Mouse (Mus musculus) forebrain, postnatal 0 days (tissue): Measurements from ENCODE around the gene Vipr1. TPM values are rescaled to one million over a fixed set of nuclear protein-coding genes. Genes with fewer than 3 reads are reported as not detected.

Source experiments
- ATAC-seq: fragments of 200-750 bp; cut with Nextera tagmentation; 2 replicates; pipeline ENCODE4 v1.8.0; 2017; ENCODE audit warnings: mild to moderate bottlenecking, moderate library complexity
- DNase-seq: peaks from one replicate; pipeline ENCODE4 v3.0.0-alpha.2; 2015
- H3K27ac ChIP-seq: fragments of 300-500 bp; sonication (generic); 2 replicates; pipeline ENCODE4 v1.5.1; 2014; ENCODE audit warnings: low read depth, mild to moderate bottlenecking, antibody characterized with exemption, low read length, moderate library complexity, mixed read lengths
- H3K27me3 ChIP-seq: fragments of 300-500 bp; sonication (generic); 2 replicates; pipeline ENCODE4 v1.6.1; 2014; ENCODE audit warnings: mild to moderate bottlenecking, low read length, mixed read lengths; ENCODE audit not compliant: insufficient read depth
- H3K36me3 ChIP-seq: fragments of 300-500 bp; sonication (generic); 2 replicates; pipeline ENCODE4 v1.6.1; 2014; ENCODE audit warnings: mild to moderate bottlenecking, moderate library complexity; ENCODE audit not compliant: insufficient read depth
- H3K4me1 ChIP-seq: fragments of 300-500 bp; sonication (generic); 2 replicates; pipeline ENCODE4 v1.6.1; 2014; ENCODE audit warnings: antibody characterized with exemption; ENCODE audit not compliant: insufficient read depth
- H3K4me2 ChIP-seq: fragments of 300-500 bp; sonication (generic); 2 replicates; pipeline ENCODE4 v1.6.1; 2014; ENCODE audit warnings: low read depth, mild to moderate bottlenecking, moderate library complexity
- H3K4me3 ChIP-seq: fragments of 300-500 bp; sonication (generic); 2 replicates; pipeline ENCODE4 v1.5.1; 2014; ENCODE audit warnings: low read depth, low read length, mixed read lengths
- H3K9ac ChIP-seq: fragments of 300-500 bp; sonication (generic); 2 replicates; pipeline ENCODE4 v1.6.1; 2014; ENCODE audit warnings: mild to moderate bottlenecking
- H3K9me3 ChIP-seq: fragments of 300-500 bp; sonication (generic); 2 replicates; pipeline ENCODE4 v1.6.1; 2016; ENCODE audit warnings: low read length
- CTCF ChIP-seq: sonication (generic); IDR thresholded peaks from 2 replicates; pipeline ENCODE4 v1.5.1; 2016; ENCODE audit warnings: antibody characterized with exemption, control low read depth, low read depth
- whole genome bisulfite sequencing: fragments of 180-500 bp; shearing (Covaris S2); extraction: QIAGEN DNeasy Blood & Tissue Kit; methylation state at CpG from one replicate; pipeline ENCODE4 v1.1.7; 2014; 5-methylcytosine and 5-hydroxymethylcytosine counted together
- polyA plus RNA-seq: library from polyadenylated mRNA; unstranded; fragments of >200 nt; fragmentation: Nextera tagmentation; extraction: Ambion mirVana; gene quantifications from 2 replicates; pipeline ENCODE4 v1.2.1, GENCODE M21; 2015
- total RNA-seq: library from RNA; depleted of rRNA; stranded (reverse); fragments of >200 nt; gene quantifications from 2 replicates; pipeline ENCODE4 v1.2.3, GENCODE M21; 2014

The Vipr1 gene
- total and polyA plus RNA-seq, 2 experiments from 2014 or later = 0.34 to 0.48 TPM

DNA sequence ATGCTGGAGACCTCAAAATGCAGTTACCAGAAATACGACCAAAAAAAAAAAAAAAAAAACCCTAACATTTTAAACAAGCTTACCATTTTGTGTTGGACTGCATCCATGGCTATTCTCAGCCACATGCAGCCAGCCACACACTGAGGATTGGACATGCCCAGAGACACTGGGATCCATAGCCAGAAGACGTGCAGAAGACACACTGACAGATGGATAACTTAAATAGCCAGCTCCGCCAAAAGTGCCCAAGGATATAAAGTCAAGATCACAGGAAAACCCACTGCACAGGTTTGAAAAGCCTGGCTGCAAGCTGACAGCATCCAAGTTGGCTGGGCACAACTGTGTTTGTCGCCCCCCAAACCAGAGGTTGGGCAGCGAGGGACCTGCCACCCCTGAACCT, 21.6 kb downstream of the Vipr1 start:
- Histone ChIP-seq H3K27me3 (no peaks in the 10 kb centered on the region), H3K27ac (no peak overlapping the region), H3K36me3 (no peaks in the 10 kb centered on the region), H3K4me1 (0 out of 2 replicates have a peak, but pooled peaks cover 7% of the 10 kb centered on the region), H3K4me2 (no peak overlapping the region), H3K9ac (no peak overlapping the region), H3K9me3 (no peaks in the 10 kb centered on the region), H3K4me3 (no peak overlapping the region)
- no peak for ATAC-seq
- WGBS = 69% methylated on average over 5 of the region's 5 CpGs
- DNase-seq = no peak
- TF ChIP-seq CTCF = no peak

DNA sequence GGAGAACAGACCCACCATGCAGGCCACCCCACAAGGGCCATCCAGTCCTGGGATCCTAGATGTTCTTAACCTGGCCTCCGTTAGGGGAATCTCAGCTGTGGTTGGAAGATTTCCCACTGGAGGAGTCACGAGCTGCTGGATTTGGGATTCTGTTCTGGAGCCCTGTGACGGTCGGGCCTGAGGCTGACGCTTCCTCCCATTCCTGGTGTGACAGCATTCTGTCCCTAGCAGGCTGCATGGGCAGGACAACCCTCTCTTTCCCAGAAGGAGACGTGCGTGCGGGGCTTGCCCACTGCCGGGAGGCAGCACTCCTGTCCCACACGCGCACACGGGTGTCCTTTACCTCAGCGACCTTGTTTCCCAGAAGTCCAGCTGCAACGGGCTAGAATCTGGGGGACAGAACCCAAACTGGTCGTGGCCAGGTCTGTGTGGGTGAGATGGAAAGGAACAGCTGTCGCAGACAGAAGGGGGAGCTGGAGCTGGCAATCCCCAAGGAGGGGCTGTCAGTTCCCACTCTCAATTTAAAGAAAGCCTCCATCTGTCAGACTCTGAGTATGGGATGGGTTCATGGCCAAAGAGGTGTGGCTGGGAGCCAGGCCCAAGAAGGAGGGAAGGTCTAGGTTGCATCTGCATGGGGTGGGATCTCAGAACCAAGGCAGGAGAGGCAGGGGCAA, 24.6 kb downstream of the Vipr1 start:
- DNase-seq = peak; percentile 73
- ATAC-seq = peak; percentile 47
- H3K27ac ChIP-seq = peak overlapping the region; percentile 67

DNA sequence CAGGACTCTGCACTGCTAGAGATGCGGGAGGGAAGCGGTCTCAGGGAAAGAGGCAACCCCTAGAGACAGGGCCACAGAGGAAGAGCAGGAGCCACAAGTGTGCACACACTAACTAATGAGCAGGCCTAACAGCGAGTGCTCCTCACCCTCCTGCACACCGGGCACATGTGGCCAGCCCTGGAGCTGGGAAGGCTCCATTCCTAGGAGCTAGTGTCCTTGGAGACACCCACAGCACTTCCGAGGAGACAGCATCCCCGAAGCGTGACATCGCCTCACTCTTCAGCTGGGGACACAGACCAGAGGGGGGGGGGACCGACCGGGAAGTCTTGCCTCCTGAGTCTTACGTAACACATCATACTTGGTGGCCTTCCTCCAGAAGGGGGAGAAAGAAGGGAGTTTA, 25.3 kb downstream of the Vipr1 start:
- no peak for TF ChIP-seq CTCF
- no peaks in the 10 kb centered on the region for H3K27me3 ChIP-seq
- H3K36me3 ChIP-seq = no peaks in the 10 kb centered on the region
- H3K27ac ChIP-seq = 0 out of 2 replicates have a peak overlapping the region, but pooled peaks have one; percentile 67
- no peak overlapping the region for H3K4me2 ChIP-seq
- no peak overlapping the region for H3K4me3 ChIP-seq
- no peaks in the 10 kb centered on the region for H3K9me3 ChIP-seq
- no peak overlapping the region for H3K9ac ChIP-seq
- DNase-seq (no peak), ATAC-seq (no peak)
- peaks cover 12% of the 10 kb centered on the region; the same call in 1 of the 2 replicates for H3K4me1 ChIP-seq
- 68% methylated on average over 11 of the region's 11 CpGs for WGBS

More for the DNA sequence above, 24.6 kb downstream of the Vipr1 start:
- Histone ChIP-seq H3K36me3 (no peaks in the 10 kb centered on the region), H3K27me3 (no peaks in the 10 kb centered on the region), H3K4me2 (no peak overlapping the region), H3K4me1 (peaks cover 12% of the 10 kb centered on the region; the same call in 1 of the 2 replicates), H3K9ac (no peak overlapping the region; the same call in 1 of the 2 replicates), H3K4me3 (no peak overlapping the region), H3K9me3 (no peaks in the 10 kb centered on the region)
- WGBS = 51% methylated on average over 16 of the region's 16 CpGs
- no peak for TF ChIP-seq CTCF

DNA sequence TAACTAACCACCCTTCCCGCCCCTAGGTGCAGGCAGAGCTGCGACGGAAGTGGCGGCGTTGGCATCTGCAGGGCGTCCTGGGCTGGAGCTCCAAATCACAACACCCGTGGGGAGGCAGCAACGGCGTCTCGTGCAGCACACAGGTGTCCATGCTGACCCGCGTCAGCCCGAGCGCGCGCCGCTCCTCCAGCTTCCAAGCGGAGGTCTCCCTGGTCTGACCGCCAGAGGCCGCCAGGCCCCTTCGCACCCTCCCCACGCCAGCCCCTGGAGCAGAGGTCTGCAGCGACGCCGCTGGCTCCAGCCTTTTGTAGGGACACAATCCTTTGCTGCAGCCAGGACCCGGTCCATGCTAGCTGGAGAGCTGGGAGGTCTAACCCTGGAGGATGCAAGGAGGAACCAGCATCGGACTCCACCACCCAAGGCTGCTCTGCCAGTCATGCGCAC, 26.9 kb downstream of the Vipr1 start:
- peak; percentile 77 for TF ChIP-seq CTCF
- Histone ChIP-seq H3K9ac (peak overlapping the region; percentile 51), H3K9me3 (no peaks in the 10 kb centered on the region), H3K27me3 (no peaks in the 10 kb centered on the region), H3K4me2 (peak overlapping the region; percentile 70), H3K4me3 (peak overlapping the region; percentile 35), H3K4me1 (peaks cover 12% of the 10 kb centered on the region; the same call in 1 of the 2 replicates), H3K27ac (no peak overlapping the region), H3K36me3 (no peaks in the 10 kb centered on the region)
- ATAC-seq (peak; percentile 64), DNase-seq (peak; percentile 65)
- 1% methylated on average over 28 of the region's 28 CpGs for WGBS

DNA sequence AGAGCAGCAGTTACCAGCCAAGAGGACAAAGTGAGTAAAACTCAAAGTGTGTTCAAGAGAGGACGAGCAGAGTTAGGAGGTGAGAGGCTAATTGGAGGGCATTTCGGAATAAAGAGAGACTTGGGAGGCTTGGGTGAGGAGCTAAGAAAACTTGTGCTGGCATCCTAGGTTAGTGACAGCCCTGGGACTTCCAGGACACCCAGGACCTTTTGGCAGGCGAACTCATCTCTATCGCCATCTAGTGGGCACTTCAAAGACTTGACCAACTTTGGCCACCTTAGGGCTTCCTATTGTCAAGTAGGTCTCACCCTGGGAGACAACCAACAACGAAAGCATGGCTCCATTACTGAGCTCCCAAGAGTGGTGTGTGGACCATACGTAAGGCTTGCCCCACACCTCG, 28.8 kb downstream of the Vipr1 start:
- WGBS = 21% methylated on average over 7 of the region's 7 CpGs

DNA sequence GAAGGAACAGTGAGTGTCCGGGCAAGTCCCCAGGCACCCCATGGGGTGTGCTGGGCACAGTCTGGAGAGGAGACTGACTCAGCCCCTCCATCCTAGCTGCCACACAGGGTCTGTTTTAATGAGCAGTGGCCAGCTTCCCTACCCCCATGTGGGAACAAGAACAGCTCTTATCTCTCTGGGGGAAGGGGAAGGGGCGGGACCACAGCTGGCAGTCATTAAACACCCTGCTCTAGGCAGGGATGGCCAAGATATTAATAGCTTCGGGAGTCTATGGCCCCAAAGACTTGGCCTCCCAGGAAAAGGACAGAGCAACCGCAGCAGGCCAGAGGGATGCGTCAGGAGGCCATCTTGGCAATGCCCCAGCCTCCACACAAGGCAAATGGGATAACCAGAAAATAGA, 29.8 kb downstream of the Vipr1 start:
- H3K4me2 ChIP-seq = no peak overlapping the region
- no peak overlapping the region for H3K9ac ChIP-seq
- peaks cover 12% of the 10 kb centered on the region; the same call in 1 of the 2 replicates for H3K4me1 ChIP-seq
- DNase-seq (no peak), ATAC-seq (no peak)
- H3K4me3 ChIP-seq = no peak overlapping the region
- no peak for TF ChIP-seq CTCF
- H3K27me3 ChIP-seq = no peaks in the 10 kb centered on the region
- no peak overlapping the region for H3K27ac ChIP-seq
- H3K36me3 ChIP-seq = no peaks in the 10 kb centered on the region
- H3K9me3 ChIP-seq = no peaks in the 10 kb centered on the region
- 79% methylated on average over 5 of the region's 5 CpGs for WGBS

More for the DNA sequence above, 28.8 kb downstream of the Vipr1 start:
- Histone ChIP-seq H3K9ac (no peak overlapping the region), H3K9me3 (no peaks in the 10 kb centered on the region), H3K27me3 (no peaks in the 10 kb centered on the region), H3K36me3 (no peaks in the 10 kb centered on the region), H3K4me2 (no peak overlapping the region), H3K4me3 (no peak overlapping the region), H3K4me1 (peaks cover 12% of the 10 kb centered on the region; the same call in 1 of the 2 replicates), H3K27ac (no peak overlapping the region)
- peak; percentile 66 for TF ChIP-seq CTCF
- no peak for ATAC-seq
- peak; percentile 55 for DNase-seq

DNA sequence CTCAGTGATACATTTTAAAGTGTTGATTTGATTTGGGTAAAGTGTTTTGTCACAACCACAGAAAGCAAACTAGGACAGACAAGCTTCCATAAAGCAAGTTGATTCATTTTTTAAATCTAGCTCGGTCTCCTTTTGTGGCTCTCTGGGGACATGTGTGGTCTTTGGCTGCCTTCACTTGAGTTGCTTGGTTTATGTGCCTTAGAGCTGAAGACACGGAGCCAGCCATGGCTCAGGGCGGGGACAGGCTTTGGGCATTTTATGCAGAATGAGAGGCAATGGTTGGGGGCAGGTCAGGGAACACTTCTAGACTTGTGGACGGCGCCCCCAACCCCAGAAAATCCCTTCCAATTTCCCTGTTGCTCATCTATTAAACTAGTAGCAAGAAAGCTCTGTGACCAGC, 31.2 kb downstream of the Vipr1 start:
- 87% methylated on average over 5 of the region's 5 CpGs for WGBS
- ATAC-seq (no peak), DNase-seq (no peak)
- H3K9ac ChIP-seq = no peak overlapping the region
- no peak overlapping the region for H3K4me2 ChIP-seq
- TF ChIP-seq CTCF = no peak
- H3K9me3 ChIP-seq = no peaks in the 10 kb centered on the region
- H3K4me3 ChIP-seq = no peak overlapping the region
- no peaks in the 10 kb centered on the region for H3K27me3 ChIP-seq
- H3K4me1 ChIP-seq = peaks cover 8% of the 10 kb centered on the region; the same call in 1 of the 2 replicates
- H3K27ac ChIP-seq = no peak overlapping the region
- H3K36me3 ChIP-seq = no peaks in the 10 kb centered on the region
